Mouse (Mus musculus) brain, embryonic 14.5 days (tissue): ENCODE data around the gene Fdx1. TPM values are rescaled to one million over a fixed set of nuclear protein-coding genes. Genes with fewer than 3 reads are reported as not detected.

Experiments used
- DNase-seq: peaks from one replicate; pipeline ENCODE4 v3.0.0-alpha.2; 2011; ENCODE audit warnings: low read depth
- CTCF ChIP-seq: fragments of 200-500 bp; IDR thresholded peaks from 2 replicates; pipeline ENCODE4 v1.5.1; 2012; ENCODE audit warnings: inconsistent platforms, mild to moderate bottlenecking, moderate library complexity, borderline replicate concordance; ENCODE audit not compliant: insufficient read depth, insufficient read length; ENCODE audit errors: extremely low read depth
- POLR2A ChIP-seq: fragments of 200-500 bp; IDR thresholded peaks from 2 replicates; pipeline ENCODE4 v1.6.1; 2012; ENCODE audit warnings: mild to moderate bottlenecking, inconsistent platforms, borderline replicate concordance; ENCODE audit not compliant: poor library complexity, insufficient read depth, insufficient read length, severe bottlenecking; ENCODE audit errors: extremely low read depth
- polyA plus RNA-seq: library from polyadenylated mRNA; depleted of rRNA; stranded (reverse); fragments of >200 nt; gene quantifications from 2 replicates; pipeline ENCODE4 v1.2.3, GENCODE M21; 2012

The Fdx1 gene
- polyA plus RNA-seq, 1 experiment: 22.4 TPM

DNA sequence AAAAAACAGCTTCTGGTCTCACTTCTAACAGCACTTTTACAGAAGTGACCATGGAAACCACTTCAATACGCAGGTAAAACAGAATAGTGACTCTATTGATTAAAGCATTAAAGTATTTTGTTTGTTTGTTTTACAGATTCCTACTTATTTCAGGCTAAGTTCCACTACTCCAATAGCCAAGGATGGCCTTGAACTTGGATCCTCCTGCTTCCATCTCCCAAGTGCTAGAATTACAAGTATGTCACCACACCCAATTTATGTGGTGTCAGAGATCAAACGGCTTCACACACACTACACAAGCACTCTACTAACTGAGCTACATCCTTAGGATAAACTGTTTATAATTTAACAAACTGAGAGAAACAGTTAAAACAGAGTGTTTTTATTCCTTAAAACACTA lies 3.0 kb downstream of the Fdx1 start:
- TF ChIP-seq POLR2A: no peak
- no peak for TF ChIP-seq CTCF
- no peak for DNase-seq

DNA sequence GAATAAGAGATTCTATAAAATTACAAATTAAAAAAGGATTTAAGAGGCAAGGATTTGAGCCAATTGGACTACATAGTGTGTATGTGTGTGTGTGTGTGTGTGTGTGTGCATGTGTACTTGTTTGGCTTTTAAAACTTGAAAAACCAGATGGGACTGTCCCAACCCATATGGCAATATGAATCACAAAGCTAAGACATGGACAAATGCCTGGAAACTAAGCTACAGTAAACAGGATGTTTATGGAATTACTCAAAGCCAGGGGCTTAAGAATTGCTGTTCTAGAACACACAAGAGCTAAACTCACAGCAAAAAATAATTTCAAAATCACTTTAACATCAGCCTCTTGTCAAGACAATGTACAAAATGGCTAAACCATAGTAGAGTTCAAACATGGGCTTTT lies 4.4 kb downstream of the Fdx1 start:
- peak; percentile 68 for DNase-seq
- TF ChIP-seq CTCF: no peak
- TF ChIP-seq POLR2A: no peak

DNA sequence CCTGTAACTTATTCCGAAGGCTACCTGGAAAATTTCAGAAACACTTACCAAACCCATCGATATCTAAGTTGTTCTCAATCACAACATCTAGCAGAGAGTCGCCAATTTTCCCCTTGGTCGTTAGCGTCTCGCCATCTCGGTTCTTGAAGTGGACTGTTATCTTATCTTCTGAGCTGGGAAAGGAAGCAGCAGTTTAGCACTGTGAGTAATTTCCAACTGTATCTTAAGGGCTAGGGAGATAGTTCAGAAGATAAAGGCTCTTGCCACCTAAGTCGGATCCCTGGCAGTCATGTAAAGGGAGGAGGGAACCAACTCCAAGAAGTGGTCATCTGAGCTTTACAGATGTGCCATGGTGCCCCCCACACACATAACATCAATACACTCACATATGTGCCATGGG lies 6.3 kb downstream of the Fdx1 start:
- no peak for TF ChIP-seq POLR2A
- no peak for TF ChIP-seq CTCF
- no peak for DNase-seq

DNA sequence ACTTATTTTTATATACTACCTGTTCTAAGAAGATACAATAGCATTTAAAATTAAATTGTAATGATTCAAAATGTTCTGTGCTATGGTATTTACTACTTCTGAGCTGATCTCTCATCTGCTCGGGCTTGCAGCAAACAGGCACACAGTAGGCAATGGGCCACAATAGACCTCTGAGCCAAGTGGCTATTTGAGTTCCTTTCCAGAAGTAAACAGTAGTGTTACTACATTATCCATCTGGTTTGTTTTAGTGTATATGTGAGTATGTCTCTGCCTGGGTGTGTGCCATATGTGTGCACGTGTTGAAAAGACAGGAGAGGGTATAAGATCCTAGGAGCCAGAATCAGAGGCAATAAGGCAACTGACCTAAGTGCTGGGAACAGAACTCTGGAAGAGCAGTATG lies 6.9 kb downstream of the Fdx1 start:
- DNase-seq: no peak
- TF ChIP-seq CTCF (no peak), POLR2A (no peak)

GRCm38 (mm10) chr9:51951337-51951736 lies 12.0 kb downstream of the Fdx1 start:
- no peak for TF ChIP-seq POLR2A
- no peak for TF ChIP-seq CTCF
- peak; percentile 54 for DNase-seq

DNA sequence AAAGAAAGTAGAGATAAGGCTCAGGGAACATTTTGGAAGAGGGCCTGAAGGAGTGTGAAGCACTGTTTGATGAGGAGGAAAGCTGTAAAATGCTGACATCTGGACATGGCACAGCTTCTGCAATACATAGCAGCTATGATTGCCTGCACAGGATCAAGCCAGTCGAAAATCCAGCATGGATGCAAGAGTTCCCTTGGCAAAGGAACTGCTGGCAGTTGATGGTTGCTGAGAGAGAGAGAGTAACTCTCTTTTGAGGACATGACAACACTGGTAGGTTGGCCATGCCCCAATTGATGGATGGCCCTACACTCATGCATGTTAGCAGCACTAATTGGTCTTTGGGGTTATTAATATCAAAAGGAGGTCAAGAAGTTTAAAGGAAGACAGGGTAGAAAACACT lies 12.7 kb downstream of the Fdx1 start:
- DNase-seq: peak; percentile 23
- TF ChIP-seq POLR2A (no peak), CTCF (no peak)

DNA sequence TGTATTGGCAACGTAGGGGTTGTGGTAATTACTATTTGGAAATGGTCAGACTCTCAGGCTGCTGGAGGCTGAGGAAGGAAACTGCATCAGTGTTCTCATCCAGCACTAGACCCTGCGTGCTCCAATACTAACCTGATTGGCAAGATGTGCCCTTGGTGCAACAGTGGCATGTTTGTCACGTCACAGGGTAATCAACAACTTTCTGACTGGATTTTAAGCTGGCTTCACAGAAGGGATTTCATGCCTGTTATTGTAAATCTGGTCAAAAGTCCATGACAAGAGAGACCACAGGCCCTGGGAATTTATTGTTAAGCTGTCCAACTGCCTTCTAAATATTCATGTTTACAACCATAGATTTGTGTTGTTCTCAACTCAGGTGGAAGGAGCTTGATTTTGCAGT lies 13.1 kb downstream of the Fdx1 start:
- no peak for DNase-seq
- no peak for TF ChIP-seq CTCF
- no peak for TF ChIP-seq POLR2A

DNA sequence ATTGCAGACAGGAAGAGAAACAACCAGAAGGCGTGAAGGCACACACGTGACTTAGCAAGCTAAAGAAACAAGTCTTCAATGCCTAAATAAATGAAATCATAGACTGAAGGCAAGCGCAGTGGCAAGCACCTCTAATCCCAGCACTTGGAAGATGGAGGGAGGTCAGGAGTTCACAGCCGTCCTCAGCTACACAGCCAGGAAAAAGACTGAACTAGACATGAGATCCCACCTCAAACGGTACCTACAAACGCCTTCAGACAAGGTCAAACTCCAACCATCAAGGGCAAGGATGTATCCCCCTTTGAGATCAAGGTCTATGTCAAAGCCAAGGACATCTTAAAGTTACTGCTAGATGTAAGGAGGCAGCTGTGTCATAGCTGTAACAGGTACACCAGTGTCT lies 19.4 kb downstream of the Fdx1 start:
- TF ChIP-seq CTCF (no peak), POLR2A (no peak)
- DNase-seq: no peak

DNA sequence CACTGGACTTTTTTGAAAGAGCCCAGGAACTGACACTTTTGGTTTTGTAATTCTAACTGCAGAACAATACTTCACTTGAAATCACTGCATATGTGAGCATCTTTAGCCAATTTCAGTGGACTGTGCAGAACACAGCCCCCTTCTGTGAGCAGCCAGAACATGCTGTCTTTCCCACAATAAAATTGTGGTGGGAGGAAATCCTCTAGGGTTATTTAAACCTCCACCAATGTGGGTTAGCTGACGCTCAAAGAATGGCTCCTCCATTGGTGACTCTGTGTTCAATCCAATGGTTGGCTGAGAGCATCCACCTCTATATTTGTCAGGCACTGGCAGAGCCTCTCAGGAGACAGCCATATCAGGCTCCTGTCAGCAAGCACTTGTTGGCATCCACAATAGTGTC lies 28.7 kb downstream of the Fdx1 start:
- no peak for DNase-seq
- TF ChIP-seq POLR2A (no peak), CTCF (no peak)

DNA sequence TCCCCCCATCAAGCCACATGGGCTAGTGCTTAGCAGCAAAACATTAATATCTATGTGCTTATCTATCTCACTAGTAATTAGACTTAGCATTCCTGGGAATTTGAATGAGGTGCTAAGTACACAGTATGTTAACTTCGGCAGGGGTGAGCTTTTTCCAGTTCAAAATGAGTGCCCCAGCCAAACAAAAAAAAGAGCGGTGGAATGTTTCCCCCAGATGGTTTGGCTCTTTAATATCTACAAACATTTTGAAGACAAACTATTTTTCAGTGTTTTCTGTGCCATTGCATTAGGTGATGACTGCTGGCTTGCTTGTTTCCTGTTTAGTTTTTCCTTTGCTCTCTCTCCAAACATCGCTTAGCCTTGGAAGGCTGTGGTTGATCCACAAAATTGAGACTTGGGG lies 31.4 kb downstream of the Fdx1 start:
- no peak for DNase-seq
- TF ChIP-seq CTCF (no peak), POLR2A (no peak)

DNA sequence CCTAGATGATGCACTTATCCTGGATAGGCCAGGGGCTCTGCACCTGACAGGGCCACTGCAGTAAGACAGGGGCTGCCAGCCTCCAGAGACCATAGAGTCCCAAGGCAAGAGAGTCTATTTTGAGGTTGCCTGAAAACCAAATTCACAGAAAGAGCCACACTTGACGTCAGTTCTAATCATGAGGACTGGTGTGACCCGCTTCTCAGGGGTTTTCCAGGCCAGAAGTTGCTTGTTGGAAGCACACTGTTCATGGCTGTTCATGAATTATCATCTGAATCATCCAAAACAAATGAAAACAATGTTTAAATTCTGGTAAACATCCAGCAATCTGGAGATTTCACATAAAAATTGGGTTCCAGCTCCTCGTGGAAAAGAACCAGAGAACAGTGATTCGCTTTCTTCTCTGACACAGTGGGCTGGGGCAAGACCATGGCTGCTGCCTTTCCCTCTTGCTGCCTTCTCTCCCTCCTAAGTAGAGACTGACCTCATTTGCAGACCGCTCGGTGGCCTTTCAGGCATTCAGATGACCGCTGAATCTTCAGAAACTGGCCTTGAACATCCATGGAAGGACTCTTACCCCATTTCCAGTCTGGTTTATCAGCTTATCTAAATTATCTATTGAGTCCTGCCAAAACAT lies 32.2 kb downstream of the Fdx1 start:
- DNase-seq: no peak
- no peak for TF ChIP-seq POLR2A
- no peak for TF ChIP-seq CTCF

- TF ChIP-seq POLR2A: no peak
- no peak for TF ChIP-seq CTCF
- DNase-seq: no peak
Measured at GRCm38 (mm10) chr9:51929972-51930371, 33.4 kb downstream of the Fdx1 start.
